Mouse (Mus musculus): ENCODE data around the gene Basp1. TPM values are rescaled to one million over a fixed set of nuclear protein-coding genes. Genes with fewer than 3 reads are reported as not detected.

The Basp1 gene
- total and polyA plus RNA-seq, 2 experiments from 2014 or later = 513 to 1,218 TPM

GRCm38 (mm10) chr15:25405926-25406325, 7.6 kb downstream of the Basp1 start:
- WGBS = 59% methylated on average over 5 of the region's 5 CpGs

DNA sequence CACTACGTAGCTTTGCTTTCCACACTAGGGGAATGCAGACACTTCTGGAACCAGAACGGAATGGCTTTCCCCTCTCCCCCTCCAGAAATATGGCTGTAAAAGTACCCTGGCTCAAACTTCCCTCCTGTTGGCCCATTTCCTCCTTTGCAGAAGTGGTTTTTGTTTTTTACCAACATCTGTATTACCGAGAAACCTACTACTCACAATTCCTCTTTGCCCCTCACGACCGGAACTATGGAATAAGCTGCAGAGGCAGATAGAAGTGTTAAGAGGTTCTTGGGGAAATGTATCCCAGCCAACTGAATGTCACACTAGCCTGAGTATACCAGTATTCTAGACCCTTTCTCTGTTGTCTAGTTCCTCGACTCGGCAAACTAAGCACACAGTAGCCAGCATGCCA, 9.7 kb downstream of the Basp1 start:
- 90% methylated on average over 7 of the region's 7 CpGs for whole genome bisulfite sequencing
- TF ChIP-seq CTCF (IDR thresholded peaks at IDR 0.05; ENCODE audit: low read depth) = no peak
- H3K27ac ChIP-seq (ENCODE audit: low read depth, low read length) = no peak overlapping the region
- ATAC-seq = no peak
- peaks cover 16% of the 10 kb centered on the region for H3K36me3 ChIP-seq (ENCODE audit: insufficient read depth)
- H3K4me3 ChIP-seq (ENCODE audit: low read depth, low read length) = no peak overlapping the region
- no peak overlapping the region for H3K9ac ChIP-seq
- H3K4me1 ChIP-seq (ENCODE audit: insufficient read depth) = peaks cover 32% of the 10 kb centered on the region
- H3K27me3 ChIP-seq (ENCODE audit: insufficient read depth, low read length) = no peaks in the 10 kb centered on the region
- DNase-seq = no peak
- no peaks in the 10 kb centered on the region for H3K9me3 ChIP-seq (ENCODE audit: low read length)
- no peak overlapping the region for H3K4me2 ChIP-seq (ENCODE audit: low read depth)

More at GRCm38 (mm10) chr15:25405926-25406325, 7.6 kb downstream of the Basp1 start:
- Histone ChIP-seq H3K36me3 (ENCODE audit: insufficient read depth) (peaks cover 14% of the 10 kb centered on the region), H3K4me2 (ENCODE audit: low read depth) (no peak overlapping the region), H3K9ac (no peak overlapping the region), H3K4me1 (ENCODE audit: insufficient read depth) (peaks cover 44% of the 10 kb centered on the region), H3K9me3 (ENCODE audit: low read length) (no peaks in the 10 kb centered on the region), H3K27ac (ENCODE audit: low read depth, low read length) (no peak overlapping the region), H3K27me3 (ENCODE audit: insufficient read depth, low read length) (no peaks in the 10 kb centered on the region), H3K4me3 (ENCODE audit: low read depth, low read length) (no peak overlapping the region)
- no peak for TF ChIP-seq CTCF (IDR thresholded peaks at IDR 0.05; ENCODE audit: low read depth)
- no peak for DNase-seq
- no peak for ATAC-seq

- TF ChIP-seq CTCF (IDR thresholded peaks at IDR 0.05; ENCODE audit: low read depth) = no peak
- DNase-seq (no peak), ATAC-seq (no peak)
- Histone ChIP-seq H3K9me3 (ENCODE audit: low read length) (no peaks in the 10 kb centered on the region), H3K4me1 (ENCODE audit: insufficient read depth) (peaks cover 32% of the 10 kb centered on the region), H3K27me3 (ENCODE audit: insufficient read depth, low read length) (no peaks in the 10 kb centered on the region), H3K9ac (no peak overlapping the region), H3K27ac (ENCODE audit: low read depth, low read length) (no peak overlapping the region), H3K4me2 (ENCODE audit: low read depth) (no peak overlapping the region), H3K4me3 (ENCODE audit: low read depth, low read length) (no peak overlapping the region), H3K36me3 (ENCODE audit: insufficient read depth) (peaks cover 16% of the 10 kb centered on the region)
- WGBS = 68% methylated on average over 3 of the region's 3 CpGs
Measured at GRCm38 (mm10) chr15:25402001-25402400, 11.6 kb downstream of the Basp1 start.

GRCm38 (mm10) chr15:25400276-25400675, 13.3 kb downstream of the Basp1 start:
- H3K27me3 ChIP-seq (ENCODE audit: insufficient read depth, low read length) = no peaks in the 10 kb centered on the region
- H3K9ac ChIP-seq = no peak overlapping the region
- ATAC-seq (no peak), DNase-seq (no peak)
- no peak overlapping the region for H3K4me2 ChIP-seq (ENCODE audit: low read depth)
- H3K36me3 ChIP-seq (ENCODE audit: insufficient read depth) = peaks cover 14% of the 10 kb centered on the region
- TF ChIP-seq CTCF (IDR thresholded peaks at IDR 0.05; ENCODE audit: low read depth) = no peak
- no peaks in the 10 kb centered on the region for H3K9me3 ChIP-seq (ENCODE audit: low read length)
- H3K4me3 ChIP-seq (ENCODE audit: low read depth, low read length) = no peak overlapping the region
- 0 out of 2 replicates have a peak, but pooled peaks cover 25% of the 10 kb centered on the region for H3K4me1 ChIP-seq (ENCODE audit: insufficient read depth)
- WGBS = 73% methylated on average over 8 of the region's 8 CpGs
- no peak overlapping the region for H3K27ac ChIP-seq (ENCODE audit: low read depth, low read length)

- Histone ChIP-seq H3K4me2 (ENCODE audit: low read depth) (no peak overlapping the region), H3K4me3 (ENCODE audit: low read depth, low read length) (no peak overlapping the region), H3K27me3 (ENCODE audit: insufficient read depth, low read length) (no peaks in the 10 kb centered on the region), H3K4me1 (ENCODE audit: insufficient read depth) (0 out of 2 replicates have a peak, but pooled peaks cover 17% of the 10 kb centered on the region), H3K27ac (ENCODE audit: low read depth, low read length) (no peak overlapping the region), H3K9ac (no peak overlapping the region), H3K9me3 (ENCODE audit: low read length) (no peaks in the 10 kb centered on the region), H3K36me3 (ENCODE audit: insufficient read depth) (peaks cover 14% of the 10 kb centered on the region)
- DNase-seq (no peak), ATAC-seq (no peak)
- TF ChIP-seq CTCF (IDR thresholded peaks at IDR 0.05; ENCODE audit: low read depth) = no peak
- 68% methylated on average over 9 of the region's 9 CpGs for WGBS
Measured at GRCm38 (mm10) chr15:25395912-25396590, 17.5 kb downstream of the Basp1 start.

GRCm38 (mm10) chr15:25392525-25393099, 21.0 kb downstream of the Basp1 start:
- ATAC-seq = 0 out of 2 replicates have a peak, but pooled peaks have one; percentile 34

DNA sequence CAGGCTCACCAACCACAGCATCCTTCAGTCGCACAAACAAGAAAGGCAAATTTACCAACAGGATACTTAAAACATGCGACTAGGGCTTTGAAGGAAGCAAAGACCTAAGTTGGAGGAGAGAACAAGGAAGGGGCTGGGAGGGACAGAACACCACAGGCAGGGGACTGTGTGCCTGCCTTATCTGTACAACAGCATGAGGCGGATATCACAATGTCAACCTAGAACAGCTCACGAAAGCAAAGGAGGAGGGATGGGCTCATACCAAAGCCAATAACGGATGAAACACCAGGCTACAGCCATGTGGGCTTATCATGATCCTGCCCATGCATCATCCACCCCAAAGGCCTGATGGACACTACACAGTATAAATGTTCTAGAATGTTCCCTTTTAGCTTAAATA, 22.4 kb downstream of the Basp1 start:
- Histone ChIP-seq H3K4me3 (ENCODE audit: low read depth, low read length) (no peak overlapping the region), H3K9me3 (ENCODE audit: low read length) (no peaks in the 10 kb centered on the region), H3K4me1 (ENCODE audit: insufficient read depth) (peaks cover 4% of the 10 kb centered on the region; the same call in 1 of the 2 replicates), H3K27me3 (ENCODE audit: insufficient read depth, low read length) (no peaks in the 10 kb centered on the region), H3K36me3 (ENCODE audit: insufficient read depth) (peaks cover 22% of the 10 kb centered on the region), H3K9ac (no peak overlapping the region), H3K4me2 (ENCODE audit: low read depth) (no peak overlapping the region), H3K27ac (ENCODE audit: low read depth, low read length) (no peak overlapping the region)
- ATAC-seq (no peak; the same call in 1 of the 2 replicates), DNase-seq (no peak)
- no peak for TF ChIP-seq CTCF (IDR thresholded peaks at IDR 0.05; ENCODE audit: low read depth)
- WGBS = 89% methylated on average over 5 of the region's 5 CpGs

More at GRCm38 (mm10) chr15:25392525-25393099, 21.0 kb downstream of the Basp1 start:
- no peak for DNase-seq
- WGBS = 48% methylated on average over 4 of the region's 4 CpGs
- H3K36me3 ChIP-seq (ENCODE audit: insufficient read depth) = peaks cover 17% of the 10 kb centered on the region
- H3K4me2 ChIP-seq (ENCODE audit: low read depth) = no peak overlapping the region
- peaks cover 15% of the 10 kb centered on the region; the same call in 1 of the 2 replicates for H3K4me1 ChIP-seq (ENCODE audit: insufficient read depth)
- H3K9me3 ChIP-seq (ENCODE audit: low read length) = no peaks in the 10 kb centered on the region
- TF ChIP-seq CTCF (IDR thresholded peaks at IDR 0.05; ENCODE audit: low read depth) = no peak
- no peak overlapping the region for H3K4me3 ChIP-seq (ENCODE audit: low read depth, low read length)
- no peaks in the 10 kb centered on the region for H3K27me3 ChIP-seq (ENCODE audit: insufficient read depth, low read length)
- H3K9ac ChIP-seq = no peak overlapping the region
- no peak overlapping the region for H3K27ac ChIP-seq (ENCODE audit: low read depth, low read length)
